Mouse (Mus musculus): ENCODE results near the gene Tsga10ip.

Tsga10ip gene

GRCm38 (mm10) chr19:5356080-5356479, 46.2 kb downstream of the Tsga10ip start:
- in situ Hi-C loops (cut with MboI; ENCODE audit: unreplicated experiment in 2 of 2) = no loop called here

GRCm38 (mm10) chr19:5353609-5354008, 48.7 kb downstream of the Tsga10ip start:
- in situ Hi-C loops (cut with MboI; ENCODE audit: unreplicated experiment in 2 of 2) = no loop called here

GRCm38 (mm10) chr19:5349502-5349873, 52.8 kb downstream of the Tsga10ip start, which contains the start of gene Cst6:
Cst6 (minus strand) TSS chr19:5349574.
- in situ Hi-C loops (cut with MboI; ENCODE audit: unreplicated experiment in 2 of 2) = loop anchor here in 1 of 2 experiments (10.0 kb wide), 1 partner anchor 175 kb away; no protein-coding TSS in a partner anchor

GRCm38 (mm10) chr19:5348526-5349501, 53.5 kb downstream of the Tsga10ip start:
- in situ Hi-C loops (cut with MboI; ENCODE audit: unreplicated experiment in 2 of 2) = loop anchor here in 1 of 2 experiments (10.0 kb wide), 1 partner anchor 174 kb away; no protein-coding TSS in a partner anchor

DNA sequence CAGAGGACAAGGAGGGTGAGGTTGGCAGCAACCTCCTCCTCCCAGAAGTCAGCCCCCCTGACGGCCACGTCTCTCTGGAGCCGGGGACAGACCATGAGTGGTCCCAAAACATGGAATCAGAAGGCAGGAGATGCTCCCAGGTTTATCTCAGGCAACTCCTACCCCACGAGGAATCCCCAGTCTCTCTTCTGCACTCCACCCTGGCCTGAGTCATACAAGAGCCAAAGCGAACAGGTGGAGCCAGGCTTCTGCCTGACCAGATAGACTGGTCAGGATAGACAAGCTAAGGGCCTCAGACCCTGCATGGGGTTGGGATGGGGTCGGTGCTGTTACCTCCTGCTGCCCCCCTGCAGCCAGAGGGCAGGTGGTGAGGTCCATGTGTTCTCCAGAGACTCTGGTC, 54.3 kb downstream of the Tsga10ip start:
- in situ Hi-C loops (cut with MboI; ENCODE audit: unreplicated experiment in 2 of 2) = loop anchor here in 1 of 2 experiments (10.0 kb wide), 1 partner anchor 173 kb away; no protein-coding TSS in a partner anchor

DNA sequence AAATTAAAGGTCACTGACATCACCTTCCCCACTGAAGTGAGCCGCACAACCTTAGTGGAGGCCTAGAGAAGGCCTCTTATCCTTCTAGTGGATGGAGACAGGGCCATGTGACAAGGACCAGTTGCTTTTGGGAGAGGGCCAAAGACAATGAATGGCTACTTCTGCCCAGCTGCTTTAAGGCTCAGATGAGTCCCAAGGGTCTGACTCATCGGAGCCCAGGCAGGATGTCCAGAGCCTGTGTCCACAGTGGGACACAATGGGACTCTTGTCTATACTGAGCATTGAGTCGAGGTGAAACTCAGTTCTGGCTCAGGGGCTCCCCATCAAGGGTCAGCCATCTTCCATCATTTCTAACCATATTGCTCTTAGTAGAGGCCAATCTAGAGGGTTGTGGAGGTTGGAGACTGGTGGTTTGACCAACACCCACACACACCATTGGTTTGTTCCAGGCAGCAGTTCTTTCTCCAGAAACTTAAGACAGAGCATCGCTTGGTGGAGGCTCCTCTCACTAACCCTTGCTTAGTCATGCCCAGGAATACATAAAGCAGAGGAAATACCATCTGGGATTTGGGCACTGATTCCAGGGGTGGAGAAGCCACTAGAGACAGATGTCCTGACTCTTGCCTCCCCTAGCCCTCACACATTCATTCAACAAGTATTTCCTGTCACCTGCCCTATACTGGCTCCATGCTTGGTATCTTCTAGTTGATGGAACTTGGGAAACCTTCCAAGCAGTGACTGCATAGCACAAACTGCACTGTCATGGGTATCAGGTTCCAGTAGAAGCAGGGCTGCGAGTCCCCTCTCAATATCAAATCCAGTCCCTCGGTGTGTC, 56.8 kb downstream of the Tsga10ip start:
- in situ Hi-C loops (cut with MboI; ENCODE audit: unreplicated experiment in 2 of 2) = loop anchor here in 1 of 2 experiments (10.0 kb wide), 1 partner anchor 171 kb away; no protein-coding TSS in a partner anchor

DNA sequence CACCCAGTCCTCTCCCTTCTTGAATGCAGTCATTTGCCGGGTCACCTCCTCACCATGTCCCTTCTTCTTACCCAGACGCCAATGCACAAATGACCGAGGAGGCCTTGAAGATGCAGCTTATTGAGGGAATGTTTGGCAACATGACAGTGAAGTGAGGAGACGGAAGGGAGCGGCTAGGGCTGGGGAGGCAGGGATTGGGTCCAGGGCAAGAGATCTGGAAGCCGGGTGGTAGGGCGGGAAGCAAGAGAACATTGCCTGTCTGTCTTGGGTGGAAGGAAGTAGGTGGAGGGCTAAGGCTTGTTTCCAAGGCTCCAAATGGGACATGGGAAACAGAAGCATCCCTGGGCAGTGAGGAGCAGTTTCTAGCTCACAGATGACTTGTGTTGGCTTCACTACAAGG, 61.0 kb downstream of the Tsga10ip start:
- in situ Hi-C loops (cut with MboI; ENCODE audit: unreplicated experiment in 2 of 2) = loop anchor here (5.0 to 10.0 kb wide), 2 partner anchors 167 to 169 kb away; no protein-coding TSS in a partner anchor

Measured in v-Abl transformed pro-B cells (cell line).